Mouse (Mus musculus) thymus, adult 2 months (tissue): ENCODE measurements around the gene Plcxd1.

ENCODE experiments used
- CTCF ChIP-seq: fragments of 200-500 bp; IDR thresholded peaks from 2 replicates; pipeline ENCODE4 v1.5.1; 2012; ENCODE audit warnings: mild to moderate bottlenecking, control low read depth, low read length, moderate library complexity, borderline replicate concordance; ENCODE audit not compliant: control insufficient read depth, poor library complexity, insufficient read depth; ENCODE audit errors: extremely low read depth
- POLR2A ChIP-seq: fragments of 200-500 bp; IDR thresholded peaks from 2 replicates; pipeline ENCODE4 v1.6.1; 2012; ENCODE audit warnings: mild to moderate bottlenecking, low read length, control low read depth, moderate library complexity; ENCODE audit not compliant: control insufficient read depth, poor library complexity, insufficient read depth; ENCODE audit errors: extremely low read depth

DNA sequence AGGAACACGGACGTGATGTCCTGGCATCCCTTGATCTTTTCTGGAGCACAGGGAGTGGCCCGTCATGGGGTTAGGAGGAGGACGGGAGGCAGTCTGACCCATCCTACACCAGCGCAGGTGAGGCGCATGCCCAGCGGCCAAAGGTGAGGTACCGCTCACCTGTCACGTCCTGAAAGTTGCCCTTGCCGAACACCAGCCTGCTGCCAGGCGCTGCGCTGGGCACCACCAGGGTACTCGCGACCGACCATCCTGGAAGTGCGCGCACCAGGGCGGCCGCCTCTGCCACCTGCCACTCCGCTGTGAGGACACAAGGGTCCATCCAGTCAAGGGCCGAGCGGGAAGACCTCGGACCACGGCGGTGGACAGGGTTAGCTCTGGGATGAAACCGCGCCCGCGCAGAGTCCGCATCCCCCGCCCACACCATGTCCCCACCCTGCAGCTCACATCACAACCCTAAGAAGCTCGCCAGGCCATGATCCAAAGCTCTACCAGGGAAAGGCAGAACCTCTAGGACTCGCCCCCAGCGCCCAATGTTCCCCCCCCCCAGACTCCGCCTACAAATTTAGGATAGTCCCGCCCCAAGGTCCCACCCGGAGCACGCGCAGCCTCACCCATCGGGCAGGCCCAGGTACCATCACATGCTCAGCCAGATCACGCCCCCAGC, 7.3 kb downstream of the Plcxd1 start:
- TF ChIP-seq POLR2A (no peak), CTCF (no peak)
